Mouse (Mus musculus): ENCODE results near the gene Cul4a. TPM values are rescaled to one million over a fixed set of nuclear protein-coding genes. Genes with fewer than 3 reads are reported as not detected.

Gene Cul4a
- polyA plus RNA-seq, 1 experiment from 2014 or later, result 80.4 TPM

- ATAC-seq (replicated peaks; ENCODE audit: low FRiP score, low read depth), result no peak
Measured at GRCm38 (mm10) chr8:13190235-13190634, 84.8 kb downstream of the Cul4a start.

DNA sequence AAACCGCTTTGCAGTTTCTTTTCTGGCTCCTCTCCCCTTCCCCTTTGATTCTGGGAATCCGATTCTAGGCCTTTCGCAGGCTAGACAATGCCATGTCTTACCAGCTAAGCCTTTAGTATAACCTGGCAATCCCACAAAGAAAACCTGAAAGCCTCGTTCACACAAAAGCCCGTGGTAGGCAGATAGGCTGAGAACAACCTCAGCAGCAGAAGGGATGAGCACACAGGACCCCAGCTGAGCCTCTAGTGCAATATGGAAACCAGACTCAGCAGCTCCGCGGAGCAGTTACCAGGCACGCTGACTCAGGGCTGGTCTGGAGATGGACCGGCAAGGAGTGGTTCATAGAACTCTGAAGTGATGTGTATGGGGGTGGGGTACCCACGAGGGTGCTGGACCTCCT, 89.4 kb downstream of the Cul4a start:
- WGBS, result 60% methylated on average over 10 of the region's 10 CpGs
- no peaks in the 10 kb centered on the region for H3K27me3 ChIP-seq (ENCODE audit: insufficient read depth, low read length)
- no peak for DNase-seq (ENCODE audit: low spot score)
- no peak overlapping the region for H3K27ac ChIP-seq
- no peak overlapping the region for H3K4me2 ChIP-seq (ENCODE audit: low read length)
- no peaks in the 10 kb centered on the region for H3K9me3 ChIP-seq (replicated peaks; ENCODE audit: low read length)
- no peak overlapping the region for H3K4me3 ChIP-seq (replicated peaks; ENCODE audit: low read depth, low read length)
- no peaks in the 10 kb centered on the region for H3K36me3 ChIP-seq (ENCODE audit: insufficient read depth, low read length)
- ATAC-seq (replicated peaks; ENCODE audit: low FRiP score, low read depth), result no peak
- no peaks in the 10 kb centered on the region for H3K4me1 ChIP-seq (replicated peaks; ENCODE audit: insufficient read depth, low read length)
- TF ChIP-seq CTCF (IDR thresholded peaks at IDR 0.05; ENCODE audit: low read depth), result no peak
- no peak overlapping the region for H3K9ac ChIP-seq (ENCODE audit: low read depth, low read length)

More at GRCm38 (mm10) chr8:13190235-13190634, 84.8 kb downstream of the Cul4a start:
- H3K4me2 ChIP-seq (ENCODE audit: low read length), result no peak overlapping the region
- no peak for TF ChIP-seq CTCF (IDR thresholded peaks at IDR 0.05; ENCODE audit: low read depth)
- no peaks in the 10 kb centered on the region for H3K36me3 ChIP-seq (ENCODE audit: insufficient read depth, low read length)
- no peak overlapping the region for H3K4me3 ChIP-seq (replicated peaks; ENCODE audit: low read depth, low read length)
- 85% methylated on average over 8 of the region's 8 CpGs for WGBS
- H3K9ac ChIP-seq (ENCODE audit: low read depth, low read length), result no peak overlapping the region
- H3K4me1 ChIP-seq (replicated peaks; ENCODE audit: insufficient read depth, low read length), result no peaks in the 10 kb centered on the region
- H3K9me3 ChIP-seq (replicated peaks; ENCODE audit: low read length), result no peaks in the 10 kb centered on the region
- no peak for DNase-seq (ENCODE audit: low spot score)
- no peak overlapping the region for H3K27ac ChIP-seq
- no peaks in the 10 kb centered on the region for H3K27me3 ChIP-seq (ENCODE audit: insufficient read depth, low read length)

DNA sequence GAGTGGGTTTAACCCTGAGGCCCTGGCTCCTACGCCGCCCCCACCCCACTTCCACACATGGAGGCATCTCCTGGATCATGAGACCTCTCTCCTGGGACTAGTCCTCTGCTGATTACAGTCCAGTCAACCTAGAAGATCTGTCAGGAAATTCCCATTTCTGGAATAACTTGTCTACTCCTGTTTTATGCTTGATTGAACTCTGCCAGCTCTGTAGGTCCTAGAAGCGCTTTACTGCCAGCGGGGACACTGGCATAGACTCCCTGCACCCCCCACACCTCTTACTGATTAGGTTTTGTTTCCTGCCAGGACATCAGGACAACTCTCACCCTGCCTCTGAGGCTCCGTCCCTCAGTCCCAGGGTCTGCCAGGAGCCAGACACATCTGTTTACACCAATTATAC, 92.1 kb downstream of the Cul4a start:
- no peak overlapping the region for H3K4me2 ChIP-seq (ENCODE audit: low read length)
- H3K4me1 ChIP-seq (replicated peaks; ENCODE audit: insufficient read depth, low read length), result peaks cover 6% of the 10 kb centered on the region; the same call in 1 of the 2 replicates
- H3K36me3 ChIP-seq (ENCODE audit: insufficient read depth, low read length), result no peaks in the 10 kb centered on the region
- no peak overlapping the region for H3K9ac ChIP-seq (ENCODE audit: low read depth, low read length)
- DNase-seq (ENCODE audit: low spot score) (no peak), ATAC-seq (replicated peaks; ENCODE audit: low FRiP score, low read depth) (no peak)
- H3K4me3 ChIP-seq (replicated peaks; ENCODE audit: low read depth, low read length), result no peak overlapping the region
- no peak overlapping the region for H3K27ac ChIP-seq
- H3K9me3 ChIP-seq (replicated peaks; ENCODE audit: low read length), result no peaks in the 10 kb centered on the region
- 70% methylated on average over 5 of the region's 5 CpGs for WGBS
- no peaks in the 10 kb centered on the region for H3K27me3 ChIP-seq (ENCODE audit: insufficient read depth, low read length)
- TF ChIP-seq CTCF (IDR thresholded peaks at IDR 0.05; ENCODE audit: low read depth), result no peak

MicroRNAs encoded within 50 kb of the gene (microRNA counts, 519-probe panel; counts per million panel counts)
- microRNA mmu-miR-1968, result 330 counts per million, percentile 68 among the panel's probes with 10 or more counts

Small RNA genes lying within 50 kb of the gene (microRNA-seq; reads per million reads assigned to microRNA genes)
- gene Mir1968, result 13.6 reads per million, percentile 28 among the genes with 10 or more reads in this experiment
- gene Mir7065, result not detected

Other genes starting within 250 kb of the Cul4a start
- 10.9 and 11.2 TPM in 2 replicates for gene Mcf2l, start 231.8 kb upstream of the Cul4a start, polyA plus RNA-seq (2015; fragmentation: Nextera tagmentation; extraction: Ambion mirVana)
- 0.05 and 0.09 TPM in 2 replicates for gene F7, start 79.6 kb upstream of the Cul4a start, polyA plus RNA-seq (2015; fragmentation: Nextera tagmentation; extraction: Ambion mirVana)
- 5.3 and 7.0 TPM in 2 replicates for gene F10, start 68.3 kb upstream of the Cul4a start, polyA plus RNA-seq (2015; fragmentation: Nextera tagmentation; extraction: Ambion mirVana)
- gene Proz, start 44.7 kb upstream of the Cul4a start, polyA plus RNA-seq (2015; fragmentation: Nextera tagmentation; extraction: Ambion mirVana), result 1.4 and 1.7 TPM in 2 replicates
- gene Pcid2, start 162 bp upstream of the Cul4a start, polyA plus RNA-seq (2015; fragmentation: Nextera tagmentation; extraction: Ambion mirVana), result 26.4 and 27.9 TPM in 2 replicates
- 447 and 473 TPM in 2 replicates for gene Lamp1, start 53.5 kb downstream of the Cul4a start, polyA plus RNA-seq (2015; fragmentation: Nextera tagmentation; extraction: Ambion mirVana)
- gene Grtp1, start 95.0 kb downstream of the Cul4a start, polyA plus RNA-seq (2015; fragmentation: Nextera tagmentation; extraction: Ambion mirVana), result 25.6 and 26.8 TPM in 2 replicates
- gene Adprhl1, start 148.5 kb downstream of the Cul4a start, polyA plus RNA-seq (2015; fragmentation: Nextera tagmentation; extraction: Ambion mirVana), result not detected in 2 replicates
- gene Dcun1d2, start 182.5 kb downstream of the Cul4a start, polyA plus RNA-seq (2015; fragmentation: Nextera tagmentation; extraction: Ambion mirVana), result 17.3 and 19.0 TPM in 2 replicates
- 31.3 and 33.2 TPM in 2 replicates for gene Tmco3, start 182.6 kb downstream of the Cul4a start, polyA plus RNA-seq (2015; fragmentation: Nextera tagmentation; extraction: Ambion mirVana)
- 107 and 127 TPM in 2 replicates for gene Tfdp1, start 233.1 kb downstream of the Cul4a start, polyA plus RNA-seq (2015; fragmentation: Nextera tagmentation; extraction: Ambion mirVana)